Mouse (Mus musculus) limb, embryonic 11.5 days (tissue): ENCODE measurements at regions not wholly inside any gene's neighbourhood (a gene's known extent, or its start where the extent isn't known, plus 50 kb on each side); places are given as distances from the start of the nearest gene placed in this dataset.

Source experiments
- ATAC-seq: fragments of 200-750 bp; cut with Nextera tagmentation; 2 replicates; pipeline ENCODE4 v1.8.0; 2017; ENCODE audit warnings: low read depth; ENCODE audit not compliant: insufficient number of reproducible peaks, low FRiP score, low TSS enrichment
- DNase-seq: peaks from one replicate; pipeline ENCODE4 v3.0.0-alpha.2; 2015; ENCODE audit warnings: low spot score
- H3K27ac ChIP-seq: fragments of 300-500 bp; sonication (generic); replicated peaks from 2 replicates; pipeline ENCODE4 v1.5.1; 2014; ENCODE audit warnings: low read depth, mild to moderate bottlenecking, low read length
- H3K27me3 ChIP-seq: fragments of 300-500 bp; sonication (generic); 2 replicates; pipeline ENCODE4 v1.6.1; 2014; ENCODE audit warnings: mild to moderate bottlenecking, low read length, mixed read lengths; ENCODE audit not compliant: control insufficient read depth, insufficient read depth
- H3K36me3 ChIP-seq: fragments of 300-500 bp; sonication (generic); 2 replicates; pipeline ENCODE4 v1.6.1; 2014; ENCODE audit warnings: mild to moderate bottlenecking, low read length, moderate library complexity, mixed read lengths; ENCODE audit not compliant: control insufficient read depth, insufficient read depth
- H3K4me1 ChIP-seq: fragments of 300-500 bp; sonication (generic); 2 replicates; pipeline ENCODE4 v1.6.1; 2014; ENCODE audit warnings: low read length, mixed read lengths; ENCODE audit not compliant: control insufficient read depth, insufficient read depth
- H3K4me2 ChIP-seq: fragments of 300-500 bp; sonication (generic); 2 replicates; pipeline ENCODE4 v1.6.1; 2014; ENCODE audit warnings: low read depth, mild to moderate bottlenecking, moderate library complexity; ENCODE audit not compliant: severe bottlenecking
- H3K4me3 ChIP-seq: fragments of 300-500 bp; sonication (generic); 2 replicates; pipeline ENCODE4 v1.5.1; 2014; ENCODE audit warnings: low read depth, low read length
- H3K9ac ChIP-seq: fragments of 300-500 bp; sonication (generic); 2 replicates; pipeline ENCODE4 v1.6.1; 2014; ENCODE audit warnings: mild to moderate bottlenecking, low read length
- H3K9me3 ChIP-seq: fragments of 300-500 bp; sonication (generic); 2 replicates; pipeline ENCODE4 v1.6.1; 2016; ENCODE audit warnings: low read length; ENCODE audit not compliant: control insufficient read depth
- WGBS: fragments of 180-500 bp; shearing (Covaris S2); extraction: QIAGEN DNeasy Blood & Tissue Kit; methylation state at CpG from one replicate; pipeline ENCODE4 v1.1.7; 2014; 5-methylcytosine and 5-hydroxymethylcytosine counted together

GRCm38 (mm10) chr6:127391258-127392011, 55.2 kb upstream of the Parp11 start:
- Histone ChIP-seq H3K9me3 (no peaks in the 10 kb centered on the region), H3K36me3 (no peaks in the 10 kb centered on the region), H3K9ac (no peak overlapping the region), H3K27ac (no peak overlapping the region), H3K4me1 (no peaks in the 10 kb centered on the region), H3K4me2 (no peak overlapping the region), H3K27me3 (no peaks in the 10 kb centered on the region), H3K4me3 (no peak overlapping the region)
- ATAC-seq (no peak), DNase-seq (no peak)
- WGBS: 93% methylated on average over 15 of the region's 15 CpGs

GRCm38 (mm10) chr6:127392012-127392798, 54.4 kb upstream of the Parp11 start:
- WGBS: 86% methylated on average over 12 of the region's 12 CpGs
- no peak for DNase-seq
- H3K4me2 ChIP-seq: no peak overlapping the region
- H3K9me3 ChIP-seq: no peaks in the 10 kb centered on the region
- no peaks in the 10 kb centered on the region for H3K27me3 ChIP-seq
- H3K36me3 ChIP-seq: no peaks in the 10 kb centered on the region
- no peak overlapping the region for H3K27ac ChIP-seq
- no peak for ATAC-seq
- H3K4me3 ChIP-seq: no peak overlapping the region
- no peak overlapping the region for H3K9ac ChIP-seq
- H3K4me1 ChIP-seq: no peaks in the 10 kb centered on the region

GRCm38 (mm10) chr6:127392799-127393172, 53.9 kb upstream of the Parp11 start:
- ATAC-seq (no peak), DNase-seq (no peak)
- Histone ChIP-seq H3K4me2 (no peak overlapping the region), H3K4me3 (no peak overlapping the region), H3K4me1 (no peaks in the 10 kb centered on the region), H3K27me3 (no peaks in the 10 kb centered on the region), H3K9me3 (no peaks in the 10 kb centered on the region), H3K9ac (no peak overlapping the region), H3K27ac (no peak overlapping the region), H3K36me3 (no peaks in the 10 kb centered on the region)
- WGBS: 100% methylated on average over 1 of the region's 1 CpGs

GRCm38 (mm10) chr6:127393907-127394600, 52.6 kb upstream of the Parp11 start:
- Histone ChIP-seq H3K9ac (no peak overlapping the region), H3K27ac (no peak overlapping the region), H3K4me1 (no peaks in the 10 kb centered on the region), H3K27me3 (no peaks in the 10 kb centered on the region), H3K36me3 (no peaks in the 10 kb centered on the region), H3K4me2 (no peak overlapping the region), H3K4me3 (no peak overlapping the region), H3K9me3 (no peaks in the 10 kb centered on the region)
- 20% methylated on average over 9 of the region's 9 CpGs for WGBS
- ATAC-seq (no peak), DNase-seq (no peak)
